Mouse (Mus musculus): ENCODE results near the gene Ghrh. TPM values are rescaled to one million over a fixed set of nuclear protein-coding genes. Genes with fewer than 3 reads are reported as not detected.

The Ghrh gene
- polyA plus RNA-seq, 1 experiment: not detected

DNA sequence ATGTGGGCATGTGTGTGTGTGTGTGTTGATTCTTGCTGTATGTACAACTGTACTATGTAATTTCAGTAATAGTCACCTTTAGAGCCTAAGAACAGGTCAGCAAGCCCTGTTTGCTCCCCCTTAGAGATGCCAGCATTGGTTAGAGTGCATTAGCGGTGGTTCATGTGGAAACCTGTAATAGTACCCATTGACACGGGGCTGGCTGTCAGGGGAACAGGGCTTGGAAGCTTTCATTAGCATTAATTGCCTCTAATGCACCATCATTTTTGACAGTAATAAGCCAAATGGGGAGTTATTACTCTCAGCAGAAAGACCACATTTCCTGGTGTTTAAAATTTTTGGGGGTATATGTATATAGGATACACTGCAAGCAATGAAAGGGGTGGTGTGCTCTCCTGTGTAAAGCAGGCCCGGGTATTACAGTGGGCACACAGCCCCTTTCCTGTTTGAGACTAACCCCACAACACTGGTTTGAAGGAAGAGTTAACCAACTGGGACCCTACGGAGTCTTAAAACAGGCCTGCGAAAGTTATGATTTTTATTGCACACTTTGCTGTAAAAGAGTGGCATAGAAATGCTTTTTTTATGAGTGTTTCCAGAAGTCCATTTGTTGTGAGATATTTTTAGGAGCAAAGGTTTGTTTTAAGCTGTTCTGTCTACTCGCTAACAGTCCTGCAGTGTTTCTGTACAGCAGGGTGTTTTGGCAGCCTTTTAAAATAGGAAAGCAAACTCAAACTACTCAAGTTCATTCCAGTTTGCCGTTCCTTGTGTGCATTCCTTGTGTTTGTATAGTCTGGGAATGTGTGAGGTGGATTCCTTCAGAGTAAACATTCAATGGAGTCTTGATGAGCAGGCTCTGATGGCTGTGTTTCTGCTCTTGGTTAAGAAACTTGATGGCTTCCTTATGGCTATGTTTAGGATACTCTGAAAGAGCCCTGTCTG lies 40.9 kb downstream of the Ghrh start:
- Histone ChIP-seq H3K4me3 (ENCODE audit: insufficient read depth, low read depth, low read length) (no peak overlapping the region), H3K27ac (replicated peaks; ENCODE audit: low read depth, low read length) (no peak overlapping the region)

DNA sequence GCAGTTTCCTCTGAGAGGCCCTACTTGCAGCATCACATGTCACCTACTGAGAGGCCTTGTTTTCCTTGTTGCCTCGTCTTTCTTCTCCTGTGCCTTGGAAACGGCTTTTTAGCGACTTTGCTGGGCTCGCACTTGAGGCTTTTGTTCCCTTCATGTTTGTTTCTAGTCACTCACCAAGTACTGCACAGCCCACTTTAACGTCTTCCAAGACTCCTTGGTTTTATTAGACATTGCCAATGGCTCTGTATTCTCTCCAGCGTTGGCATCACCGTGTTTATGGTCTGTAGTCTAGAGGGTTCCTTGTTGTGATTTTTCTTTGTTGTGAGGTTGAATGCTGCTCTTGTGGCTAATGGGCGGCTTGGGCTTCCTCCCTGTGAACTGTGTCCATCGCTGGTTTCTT lies 44.2 kb downstream of the Ghrh start:
- no peak overlapping the region for H3K27ac ChIP-seq (replicated peaks; ENCODE audit: low read depth, low read length)
- H3K4me3 ChIP-seq (ENCODE audit: insufficient read depth, low read depth, low read length): no peak overlapping the region
- H3K4me1 ChIP-seq (ENCODE audit: control insufficient read depth, insufficient read depth, insufficient read length, low read length): no peaks in the 10 kb centered on the region

More for the DNA sequence above, 40.9 kb downstream of the Ghrh start:
- no peaks in the 10 kb centered on the region for H3K4me1 ChIP-seq (ENCODE audit: control insufficient read depth, insufficient read depth, insufficient read length, low read length)

DNA sequence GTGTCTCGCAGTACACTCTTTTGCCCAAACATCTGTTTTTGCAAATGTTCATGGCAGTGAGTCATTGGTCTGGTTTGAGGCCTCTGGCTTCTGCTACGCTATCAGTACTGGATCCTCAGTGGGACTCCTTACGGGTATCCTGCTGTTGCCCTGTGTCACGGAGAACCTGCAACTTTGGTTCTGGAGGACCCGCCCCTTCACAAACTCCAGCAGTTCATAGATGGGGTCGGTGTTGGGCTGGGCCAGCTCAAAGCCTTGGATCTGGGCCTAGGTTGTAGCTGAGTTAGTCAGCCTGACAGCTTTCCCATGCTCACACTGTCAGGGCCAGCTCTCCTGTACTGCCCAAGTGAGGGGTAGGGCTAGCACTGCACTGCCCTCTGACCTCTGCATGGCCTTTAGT lies 47.3 kb downstream of the Ghrh start:
- Histone ChIP-seq H3K4me3 (ENCODE audit: insufficient read depth, low read depth, low read length) (no peak overlapping the region), H3K27ac (replicated peaks; ENCODE audit: low read depth, low read length) (no peak overlapping the region), H3K4me1 (ENCODE audit: control insufficient read depth, insufficient read depth, insufficient read length, low read length) (no peaks in the 10 kb centered on the region)

DNA sequence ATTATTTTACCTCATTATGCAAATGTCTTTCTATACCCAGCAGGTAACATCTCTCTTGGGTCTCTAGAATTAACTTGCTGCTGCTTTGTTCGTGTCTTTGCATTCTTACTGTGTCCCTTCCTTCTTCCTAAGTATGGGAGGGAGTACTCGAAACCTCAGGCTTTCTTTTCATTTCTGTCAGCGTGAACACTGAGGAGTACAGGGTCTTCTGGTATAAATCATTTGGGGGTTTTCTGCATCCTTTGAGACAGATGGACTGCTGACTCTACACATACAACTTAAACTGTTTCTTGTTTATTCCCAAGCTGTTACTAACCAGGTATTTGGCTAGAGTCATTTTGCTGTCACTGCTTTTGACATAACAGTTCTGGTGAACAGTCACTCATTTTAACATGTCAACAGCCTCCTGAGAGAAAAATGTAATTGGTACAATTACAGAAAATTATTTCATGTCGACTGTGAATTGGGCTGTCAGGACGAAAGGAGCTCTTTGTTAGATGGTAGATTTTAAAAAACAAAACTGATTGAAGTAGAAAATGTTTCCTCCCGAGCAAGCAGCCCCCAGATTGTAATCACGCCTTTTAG lies 51.1 kb downstream of the Ghrh start:
- H3K4me3 ChIP-seq (ENCODE audit: insufficient read depth, low read depth, low read length): no peak overlapping the region
- H3K4me1 ChIP-seq (ENCODE audit: control insufficient read depth, insufficient read depth, insufficient read length, low read length): no peaks in the 10 kb centered on the region
- H3K27ac ChIP-seq (replicated peaks; ENCODE audit: low read depth, low read length): no peak overlapping the region

- H3K4me3 ChIP-seq (ENCODE audit: insufficient read depth, low read depth, low read length): no peak overlapping the region
- H3K4me1 ChIP-seq (ENCODE audit: control insufficient read depth, insufficient read depth, insufficient read length, low read length): no peaks in the 10 kb centered on the region
- no peak overlapping the region for H3K27ac ChIP-seq (replicated peaks; ENCODE audit: low read depth, low read length)
Observed at GRCm38 (mm10) chr2:157292093-157292492, 55.2 kb downstream of the Ghrh start.

DNA sequence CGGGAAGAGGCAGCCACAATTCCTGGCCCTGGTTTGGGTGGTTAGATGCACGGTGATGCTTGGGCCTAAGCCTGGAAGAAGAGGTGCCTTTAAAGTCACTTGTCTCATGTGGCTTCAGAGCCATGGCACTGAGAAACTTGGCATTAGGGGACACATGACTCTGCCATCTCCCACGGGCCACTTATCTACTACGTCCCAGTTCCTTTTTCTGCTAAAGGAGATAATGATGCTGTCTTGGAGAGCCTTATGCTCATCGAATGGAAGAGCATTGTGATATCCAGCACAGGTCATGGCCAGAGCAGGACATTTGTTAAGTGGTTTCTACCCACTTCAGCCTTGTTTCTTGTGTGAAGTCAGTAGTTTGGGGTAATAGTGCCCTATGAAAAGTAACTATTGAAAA lies 58.3 kb downstream of the Ghrh start:
- Histone ChIP-seq H3K27ac (replicated peaks; ENCODE audit: low read depth, low read length) (no peak overlapping the region), H3K4me3 (ENCODE audit: insufficient read depth, low read depth, low read length) (no peak overlapping the region), H3K4me1 (ENCODE audit: control insufficient read depth, insufficient read depth, insufficient read length, low read length) (no peaks in the 10 kb centered on the region)

DNA sequence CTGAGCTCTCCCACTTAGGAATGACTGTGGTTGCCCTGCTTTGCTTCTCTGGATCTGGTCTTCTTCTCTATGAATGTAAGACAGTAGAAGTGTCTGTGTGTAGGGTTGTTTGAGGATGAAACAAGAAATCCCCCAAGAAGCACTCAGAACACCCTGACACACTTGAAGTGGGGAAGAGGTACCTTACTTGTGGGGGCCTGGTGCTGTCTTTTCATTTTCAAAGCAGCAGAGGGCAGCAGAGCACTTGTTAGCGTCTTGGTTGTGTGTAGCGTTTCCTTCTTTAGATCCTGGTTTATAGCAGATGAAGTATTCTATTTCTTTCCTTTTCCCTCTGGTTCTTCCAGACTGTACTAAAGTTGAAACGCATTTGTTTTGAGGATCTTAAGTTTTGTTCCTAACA lies 59.8 kb downstream of the Ghrh start:
- H3K27ac ChIP-seq (replicated peaks; ENCODE audit: low read depth, low read length): no peak overlapping the region
- H3K4me3 ChIP-seq (ENCODE audit: insufficient read depth, low read depth, low read length): no peak overlapping the region

GRCm38 (mm10) chr2:157283321-157283720 lies 64.0 kb downstream of the Ghrh start:
- Histone ChIP-seq H3K27ac (replicated peaks; ENCODE audit: low read depth, low read length) (no peak overlapping the region), H3K4me3 (ENCODE audit: insufficient read depth, low read depth, low read length) (no peak overlapping the region), H3K4me1 (ENCODE audit: control insufficient read depth, insufficient read depth, insufficient read length, low read length) (no peaks in the 10 kb centered on the region)

More for the DNA sequence above, 59.8 kb downstream of the Ghrh start:
- H3K4me1 ChIP-seq (ENCODE audit: control insufficient read depth, insufficient read depth, insufficient read length, low read length): no peaks in the 10 kb centered on the region

Other genes with a start within 250 kb of the Ghrh start
- 14.9 and 17.9 TPM in 2 replicates for gene Samhd1, start 212.2 kb downstream of the Ghrh start, polyA plus RNA-seq (2012; ENCODE audit: insufficient read depth, insufficient read length, missing spikeins)
- 1.5 and 2.2 TPM in 2 replicates for gene Rbl1, start 143.0 kb downstream of the Ghrh start, polyA plus RNA-seq (2012; ENCODE audit: insufficient read depth, insufficient read length, missing spikeins)
- 62.2 and 69.3 TPM in 2 replicates for gene Rpn2, start 68.5 kb downstream of the Ghrh start, polyA plus RNA-seq (2012; ENCODE audit: insufficient read depth, insufficient read length, missing spikeins)
- gene Mroh8, start 68.0 kb downstream of the Ghrh start, polyA plus RNA-seq (2012; ENCODE audit: insufficient read depth, insufficient read length, missing spikeins): not detected in 2 replicates
- 26.0 and 26.5 TPM in 2 replicates for gene Manbal, start 20.1 kb upstream of the Ghrh start, polyA plus RNA-seq (2012; ENCODE audit: insufficient read depth, insufficient read length, missing spikeins)
- 1.4 and 1.6 TPM in 2 replicates for gene Src, start 70.9 kb upstream of the Ghrh start, polyA plus RNA-seq (2012; ENCODE audit: insufficient read depth, insufficient read length, missing spikeins)
- gene Nnat, start 212.6 kb upstream of the Ghrh start, polyA plus RNA-seq (2012; ENCODE audit: insufficient read depth, insufficient read length, missing spikeins): 143 and 188 TPM in 2 replicates
- 71.0 and 74.7 TPM in 2 replicates for gene Blcap, start 223.8 kb upstream of the Ghrh start, polyA plus RNA-seq (2012; ENCODE audit: insufficient read depth, insufficient read length, missing spikeins)

Measured in brown adipose tissue, adult 24 weeks (tissue).